Mouse (Mus musculus): ENCODE measurements around the gene Thsd4.

DNA sequence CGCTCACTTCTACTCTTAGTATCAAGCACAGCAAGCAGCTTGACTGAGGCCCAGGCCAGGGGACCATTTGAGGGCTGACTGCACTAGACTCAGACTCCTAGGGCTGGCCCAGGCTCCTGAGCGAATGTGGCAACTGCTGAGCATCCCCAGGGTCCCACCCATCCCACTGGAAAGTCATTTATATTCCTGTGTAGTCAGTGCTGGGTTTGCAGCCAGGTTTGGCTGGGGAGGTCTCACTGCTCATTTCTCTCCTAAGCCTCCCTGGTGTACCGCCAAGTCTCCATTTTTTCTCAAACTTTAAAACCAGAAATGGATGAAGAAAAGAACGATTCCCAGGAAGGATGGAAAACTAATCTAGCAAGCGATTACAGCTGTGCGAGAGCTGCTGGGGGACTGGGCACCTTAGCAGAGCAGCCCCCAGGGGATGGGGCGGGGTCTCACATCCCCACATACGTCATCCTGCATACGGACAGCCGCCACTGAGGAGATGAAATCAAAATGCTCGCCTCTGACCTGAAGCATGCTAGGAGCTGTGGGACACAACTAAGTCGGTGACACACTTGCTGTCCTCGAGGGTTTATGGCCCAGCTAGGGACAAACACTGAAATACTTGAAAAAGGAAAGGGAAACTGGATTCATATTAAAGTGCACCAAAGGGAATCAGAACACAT, 67.3 kb downstream of the Thsd4 start:
- TF ChIP-seq EP300 (IDR thresholded peaks at IDR 0.05) (no peak), CTCF (IDR thresholded peaks at IDR 0.05) (no peak)
